Mouse (Mus musculus) splenic B cell, adult 2 months (primary cell): Measurements from ENCODE around the gene Shisa9.

Experiments
- DNase-seq: peaks from one replicate; pipeline ENCODE4 v3.0.0-alpha.2; 2011; ENCODE audit warnings: low read depth, low spot score
- H3K27me3 ChIP-seq: 2 replicates; pipeline ENCODE4 v1.6.1; 2012; ENCODE audit warnings: mild to moderate bottlenecking, low read length, moderate library complexity, mixed read lengths; ENCODE audit not compliant: control insufficient read depth, poor library complexity, insufficient read depth, severe bottlenecking
- H3K36me3 ChIP-seq: 2 replicates; pipeline ENCODE4 v1.6.1; 2012; ENCODE audit warnings: mild to moderate bottlenecking, low read length, moderate library complexity, mixed read lengths; ENCODE audit not compliant: control insufficient read depth, poor library complexity, insufficient read depth, severe bottlenecking

Shisa9 gene

DNA sequence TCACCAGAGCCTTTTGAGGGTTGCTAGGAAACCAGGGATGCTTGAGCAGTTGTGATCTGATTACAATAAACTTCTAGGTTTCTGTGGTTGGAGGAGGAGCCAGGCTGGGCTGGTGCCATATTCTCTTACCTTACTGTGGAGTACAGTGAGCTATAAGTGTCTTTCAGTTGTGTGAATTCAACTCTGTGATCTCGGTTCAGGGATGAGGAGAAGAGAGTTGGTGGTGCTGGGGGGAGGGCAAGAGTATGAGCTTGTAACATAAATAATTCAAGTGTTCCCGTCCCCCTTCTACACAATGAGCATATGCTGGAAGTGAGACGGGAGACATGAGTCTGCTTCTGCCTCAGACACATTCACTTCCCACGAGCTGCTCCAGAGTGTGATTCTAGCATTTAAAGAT is 30.6 kb downstream of the Shisa9 start:
- no peaks in the 10 kb centered on the region for H3K27me3 ChIP-seq
- H3K36me3 ChIP-seq: no peaks in the 10 kb centered on the region
- DNase-seq: no peak

DNA sequence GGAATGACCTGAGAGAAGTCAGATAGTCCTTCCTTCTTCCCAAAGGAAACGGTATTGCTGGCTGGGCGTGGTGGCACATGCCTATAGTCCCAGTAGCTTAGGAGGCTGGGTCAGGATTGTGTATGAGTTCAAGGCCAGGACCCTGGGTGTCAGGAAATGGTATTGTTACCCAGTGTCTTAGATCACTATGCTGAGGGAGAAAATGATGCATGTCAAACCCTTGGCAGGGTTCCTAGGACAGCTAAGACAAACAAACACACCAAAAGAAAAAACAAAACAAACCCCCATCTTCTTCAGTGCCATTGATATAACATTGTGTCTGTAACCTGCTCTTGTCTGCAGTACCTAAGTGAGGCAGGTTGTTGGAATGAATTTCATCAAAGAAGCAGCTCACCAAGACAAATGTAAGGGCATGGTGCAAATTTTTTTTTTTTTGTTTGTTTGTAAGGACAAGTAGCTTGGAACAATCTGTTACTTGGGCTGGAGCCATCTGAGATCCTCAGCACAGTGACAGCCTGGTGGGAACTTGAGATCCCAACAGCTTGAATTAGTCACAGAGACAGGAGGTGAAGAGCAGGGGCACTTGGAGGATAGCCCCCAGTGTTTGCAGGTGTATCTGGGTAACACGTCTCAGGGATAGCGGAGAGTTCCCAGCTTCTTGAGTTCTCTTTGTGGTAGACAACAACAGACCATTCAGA is 34.2 kb downstream of the Shisa9 start:
- Histone ChIP-seq H3K36me3 (no peaks in the 10 kb centered on the region), H3K27me3 (no peaks in the 10 kb centered on the region)
- no peak for DNase-seq

DNA sequence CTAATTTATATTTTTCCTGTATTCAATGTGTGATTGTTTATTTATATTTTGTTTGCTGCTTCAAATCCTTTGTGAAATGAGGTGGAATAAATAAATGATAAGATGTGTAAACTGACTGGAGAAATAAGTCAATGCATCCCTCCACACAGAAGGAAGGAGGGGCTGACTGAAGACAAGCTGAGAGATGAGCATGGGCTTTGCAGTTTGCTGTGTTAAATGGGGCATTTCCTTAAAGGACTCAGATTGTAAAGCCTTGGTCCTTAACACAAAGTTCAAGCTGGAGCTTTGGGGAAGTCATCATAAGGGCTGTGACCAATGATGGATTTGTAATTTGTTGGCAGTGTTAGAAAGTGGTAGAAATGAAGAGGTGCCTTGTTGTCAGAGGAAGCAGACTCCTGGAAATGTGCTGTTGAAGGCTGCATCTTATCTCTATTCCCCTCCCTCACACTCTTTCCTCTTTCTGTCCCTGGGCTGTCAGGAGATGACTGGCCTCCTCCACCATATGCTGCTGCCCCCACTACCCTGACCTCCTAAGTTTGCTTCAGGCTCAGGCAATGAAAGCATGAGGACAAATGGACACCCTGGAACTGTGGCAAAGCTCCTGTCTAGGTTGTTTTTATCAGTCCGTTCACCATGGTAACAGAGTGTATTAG is 36.3 kb downstream of the Shisa9 start:
- H3K36me3 ChIP-seq: no peaks in the 10 kb centered on the region
- DNase-seq: no peak
- no peaks in the 10 kb centered on the region for H3K27me3 ChIP-seq

DNA sequence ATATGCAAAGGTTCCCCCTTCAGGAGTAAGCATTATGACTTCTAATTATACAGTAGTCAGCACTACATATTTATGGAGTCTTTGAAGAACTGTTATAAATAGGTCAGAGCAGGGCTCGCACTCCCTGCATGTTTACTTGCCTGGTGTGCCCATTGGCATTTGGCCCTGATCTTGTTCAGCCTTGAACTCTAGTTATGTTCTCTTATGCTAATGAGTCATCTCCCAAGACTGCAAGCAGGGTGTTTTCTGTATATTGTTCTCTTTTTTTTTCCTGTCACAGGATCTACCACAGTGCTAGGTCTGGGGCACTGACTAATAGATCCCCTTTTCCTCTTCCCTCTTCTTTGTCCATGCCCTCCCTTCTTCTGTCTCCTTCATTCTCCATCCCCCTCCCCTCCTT is 48.5 kb downstream of the Shisa9 start:
- Histone ChIP-seq H3K27me3 (no peaks in the 10 kb centered on the region), H3K36me3 (no peaks in the 10 kb centered on the region)
- DNase-seq: no peak

DNA sequence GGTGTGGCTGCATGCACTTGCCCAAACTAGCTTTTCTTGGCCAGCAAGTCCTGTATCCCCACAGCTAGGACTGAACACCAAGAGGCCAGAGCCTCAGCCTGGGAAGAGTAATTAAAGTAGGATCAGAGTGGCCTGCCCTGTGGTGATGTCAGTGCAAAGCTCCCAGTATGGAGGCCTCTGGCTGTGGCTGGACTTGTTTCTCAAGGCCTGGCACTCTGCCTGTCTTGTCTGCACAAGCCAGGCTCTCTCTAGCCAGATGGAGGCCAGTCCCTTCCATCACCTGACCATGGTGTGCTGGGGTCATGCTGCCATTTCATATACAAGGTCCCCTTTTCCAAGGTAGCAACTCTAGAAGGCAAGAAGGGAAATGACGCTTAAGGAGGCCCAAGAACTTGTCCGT is 51.0 kb downstream of the Shisa9 start:
- Histone ChIP-seq H3K36me3 (no peaks in the 10 kb centered on the region), H3K27me3 (no peaks in the 10 kb centered on the region)
- no peak for DNase-seq

DNA sequence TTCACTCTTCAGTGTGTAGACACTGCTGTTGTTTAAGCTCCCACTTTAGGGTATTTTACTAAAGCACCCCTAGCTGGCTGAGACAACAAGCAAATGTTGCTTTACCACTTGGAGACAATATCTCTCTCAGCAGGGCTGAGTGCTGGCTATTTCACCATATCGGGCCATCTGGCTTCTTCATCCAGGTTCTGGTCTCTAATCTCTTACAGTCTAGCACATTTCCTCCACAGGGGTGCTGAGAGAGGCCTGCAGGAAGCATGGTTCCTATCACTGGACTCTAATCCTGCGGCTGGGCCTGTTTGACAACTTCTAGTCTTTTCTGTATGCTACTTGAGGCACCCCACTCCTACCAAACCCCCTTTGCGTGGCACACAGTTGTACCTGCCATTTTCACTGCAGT is 51.7 kb downstream of the Shisa9 start:
- Histone ChIP-seq H3K27me3 (no peaks in the 10 kb centered on the region), H3K36me3 (no peaks in the 10 kb centered on the region)

DNA sequence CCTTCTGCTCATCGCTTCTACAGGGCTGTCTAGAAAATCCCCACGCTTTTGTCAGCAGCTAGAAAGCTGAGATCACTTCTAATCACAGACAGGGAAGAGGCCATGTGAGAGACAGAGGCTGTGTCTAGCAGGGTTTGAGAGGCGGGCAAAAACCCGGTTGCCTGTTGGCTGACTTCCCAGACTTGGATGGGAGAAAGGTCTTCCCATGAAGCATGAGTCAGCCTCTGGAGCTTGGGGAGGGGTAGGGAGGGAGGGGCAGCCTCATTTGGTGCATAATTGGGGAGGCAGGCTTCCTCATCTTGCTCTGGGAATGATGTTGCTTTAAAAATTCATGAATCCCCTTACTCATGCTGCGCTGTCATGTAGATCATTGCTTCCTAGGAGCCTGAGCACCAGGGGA is 57.0 kb downstream of the Shisa9 start:
- no peak for DNase-seq
- Histone ChIP-seq H3K36me3 (no peaks in the 10 kb centered on the region), H3K27me3 (no peaks in the 10 kb centered on the region)

More for the DNA sequence above, 51.7 kb downstream of the Shisa9 start:
- DNase-seq: no peak

DNA sequence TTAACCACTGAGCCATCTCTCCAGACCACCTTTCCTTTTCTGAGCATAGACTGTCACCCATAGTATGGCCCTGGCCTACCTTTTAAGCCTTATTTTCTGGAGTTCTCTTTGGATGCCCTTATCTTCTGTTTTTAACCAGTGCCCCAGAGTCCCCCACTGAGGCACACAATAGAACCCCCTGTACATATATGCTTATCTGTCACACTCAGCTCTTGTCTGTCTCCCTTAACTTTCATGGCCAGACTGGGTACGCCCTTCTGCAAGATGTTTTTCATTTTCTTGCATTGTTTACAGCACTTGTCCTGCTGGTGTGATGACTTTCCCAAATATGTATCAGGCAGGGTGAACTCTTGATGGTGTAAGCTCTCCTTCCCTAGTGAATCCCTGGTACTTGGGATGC is 68.1 kb downstream of the Shisa9 start:
- Histone ChIP-seq H3K36me3 (no peaks in the 10 kb centered on the region), H3K27me3 (no peaks in the 10 kb centered on the region)
- no peak for DNase-seq

DNA sequence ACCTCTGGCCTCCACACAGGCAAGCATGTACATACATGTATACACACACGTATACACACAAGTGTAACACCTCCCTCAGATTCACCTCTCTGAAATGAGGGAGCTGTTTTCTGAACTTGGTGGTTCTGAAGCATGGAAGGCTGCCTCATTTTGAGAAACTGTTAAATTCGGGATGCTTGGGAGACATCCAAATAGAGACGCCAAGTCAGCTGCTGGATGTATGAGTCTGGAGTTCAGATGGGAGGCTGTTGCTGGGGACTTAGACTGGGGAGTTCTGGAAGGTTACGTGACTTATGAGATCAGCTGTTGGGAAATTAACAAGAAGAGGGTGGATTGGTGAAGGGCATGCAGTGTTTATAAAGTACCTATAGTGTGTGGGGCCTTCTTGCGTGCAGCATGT is 88.7 kb downstream of the Shisa9 start:
- H3K27me3 ChIP-seq: no peaks in the 10 kb centered on the region
- no peaks in the 10 kb centered on the region for H3K36me3 ChIP-seq
- no peak for DNase-seq

DNA sequence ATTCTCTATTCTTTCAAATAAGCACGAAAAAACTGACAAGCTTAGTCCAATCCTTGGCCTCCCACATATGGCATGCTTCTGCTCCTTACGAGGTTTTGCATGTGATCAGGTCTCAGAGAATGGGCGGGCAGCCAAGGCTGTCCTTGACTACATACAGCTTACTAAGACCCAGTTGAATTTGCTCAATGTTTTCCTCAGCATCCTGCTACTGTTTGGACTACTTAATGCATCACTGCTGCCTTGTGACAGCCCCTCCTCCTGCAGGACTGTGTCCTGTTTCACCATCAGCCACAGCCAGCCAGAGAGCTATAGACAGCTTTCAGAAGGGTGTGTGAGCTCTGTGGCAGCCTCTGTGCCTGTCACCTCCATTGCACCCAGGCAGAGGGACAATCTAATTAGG is 92.4 kb downstream of the Shisa9 start:
- Histone ChIP-seq H3K36me3 (no peaks in the 10 kb centered on the region), H3K27me3 (no peaks in the 10 kb centered on the region)
- DNase-seq: no peak

DNA sequence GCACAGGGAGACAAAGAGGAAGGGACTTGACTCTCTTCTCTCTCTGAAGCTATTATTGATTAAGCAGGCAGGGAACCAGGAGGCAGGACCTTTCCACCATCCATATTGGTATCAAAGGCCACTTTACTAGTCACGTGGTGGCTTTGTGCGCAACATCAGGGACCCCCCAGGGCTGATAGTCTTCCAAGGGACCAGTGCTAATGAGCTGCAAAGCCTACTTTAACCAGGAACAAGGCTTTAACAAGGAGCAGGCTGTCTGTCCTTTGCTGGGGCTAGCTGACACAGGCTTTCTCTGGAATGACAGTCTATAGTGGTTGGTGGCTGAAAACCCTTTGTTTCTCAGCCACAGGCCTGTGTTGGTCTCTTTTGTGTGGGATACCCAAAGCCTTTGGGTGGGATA is 92.8 kb downstream of the Shisa9 start:
- no peaks in the 10 kb centered on the region for H3K36me3 ChIP-seq
- DNase-seq: no peak
- H3K27me3 ChIP-seq: no peaks in the 10 kb centered on the region

DNA sequence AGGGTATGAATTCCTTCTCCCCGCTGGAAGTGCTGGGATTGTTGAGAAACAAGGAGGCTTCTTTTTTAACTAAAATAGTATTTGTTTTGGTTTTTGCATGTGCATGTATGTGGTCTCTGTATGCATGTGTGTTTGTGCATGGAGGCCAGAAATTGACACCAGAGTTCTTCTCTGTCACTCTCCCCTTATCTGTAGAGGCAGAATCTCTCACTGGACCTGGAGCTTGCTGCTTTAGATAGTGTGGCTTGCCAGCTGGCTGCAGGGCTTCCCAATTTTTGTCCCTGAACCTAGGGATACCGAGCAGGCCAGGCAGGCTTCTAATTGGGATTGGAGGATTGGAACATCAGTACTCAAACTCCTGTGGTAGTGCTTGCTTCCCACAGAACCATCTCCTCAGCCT is 99.2 kb downstream of the Shisa9 start:
- H3K36me3 ChIP-seq: no peaks in the 10 kb centered on the region
- H3K27me3 ChIP-seq: no peaks in the 10 kb centered on the region
- no peak for DNase-seq

DNA sequence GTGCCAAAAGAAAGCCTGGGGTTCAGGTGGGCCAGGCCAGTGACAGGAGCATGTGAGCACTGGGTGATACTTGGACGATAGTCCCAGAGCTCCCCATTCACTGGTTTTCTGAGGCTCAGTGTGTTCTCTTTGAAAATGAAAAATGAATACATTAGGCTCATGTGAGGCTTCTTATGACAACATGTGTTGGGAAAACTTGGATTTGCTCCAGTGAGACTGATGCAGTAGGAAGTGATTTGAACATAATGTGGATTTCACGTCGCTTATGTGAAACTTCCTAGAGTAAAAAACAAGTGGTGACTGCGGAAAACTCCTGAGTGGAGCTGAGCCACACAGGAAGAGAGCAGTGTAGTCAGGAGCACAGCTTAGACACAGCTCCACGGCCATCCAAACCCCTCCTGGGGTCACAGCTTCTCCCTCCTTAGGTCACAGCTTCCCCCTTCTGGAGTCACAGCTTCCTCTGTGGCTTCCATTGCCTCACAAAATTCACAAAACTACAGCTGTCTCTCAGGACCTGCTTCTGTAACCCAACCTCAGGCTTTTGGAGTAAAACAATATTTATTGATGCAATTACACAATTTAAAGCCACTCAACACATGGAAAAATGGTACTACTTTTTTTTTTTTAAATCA is 106.8 kb downstream of the Shisa9 start:
- Histone ChIP-seq H3K27me3 (no peaks in the 10 kb centered on the region), H3K36me3 (no peaks in the 10 kb centered on the region)
- no peak for DNase-seq

DNA sequence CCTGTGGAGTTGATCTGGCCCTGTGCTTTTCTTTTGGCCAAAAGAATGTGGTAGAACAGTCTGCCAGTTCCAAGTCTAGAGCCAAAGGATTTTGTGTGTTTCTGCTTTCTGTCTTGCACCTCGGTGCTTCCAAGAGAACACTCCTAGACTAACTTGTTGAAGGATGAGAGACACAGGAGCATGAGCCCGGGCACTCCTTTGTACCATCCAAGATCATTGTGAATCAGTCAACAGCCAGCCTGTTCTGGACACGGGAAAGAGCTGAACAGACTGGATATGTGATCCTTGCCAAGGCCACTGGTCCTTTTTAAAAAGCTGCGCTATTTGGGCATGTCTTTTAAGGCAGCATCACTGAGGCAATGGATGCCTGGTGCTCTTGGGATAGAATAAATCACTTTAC is 109.3 kb downstream of the Shisa9 start:
- Histone ChIP-seq H3K27me3 (no peaks in the 10 kb centered on the region), H3K36me3 (no peaks in the 10 kb centered on the region)

DNA sequence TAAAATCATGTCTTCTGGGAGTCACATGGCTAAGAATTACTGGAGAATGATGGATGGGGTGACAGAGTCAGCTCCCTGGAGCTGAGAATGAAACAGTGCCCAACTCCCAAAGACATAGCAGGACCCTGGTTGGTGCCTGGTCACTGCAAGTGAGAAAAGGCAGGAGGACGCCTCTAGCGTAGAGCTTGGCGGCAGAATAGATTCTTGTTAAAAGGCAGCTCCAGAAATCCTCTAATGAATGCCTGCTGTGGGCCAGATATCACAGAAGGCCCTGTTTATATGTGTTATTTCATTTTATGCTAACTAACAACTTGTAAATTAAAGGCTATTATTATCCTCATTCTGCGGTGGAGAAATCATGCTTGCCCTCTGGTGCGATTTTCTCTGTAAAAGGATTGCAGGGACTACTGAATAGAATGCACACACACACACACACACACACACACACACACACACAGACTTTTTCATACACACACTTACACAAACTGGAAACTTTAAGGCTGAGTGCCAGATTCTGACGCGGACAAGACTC is 110.9 kb downstream of the Shisa9 start:
- Histone ChIP-seq H3K36me3 (no peaks in the 10 kb centered on the region), H3K27me3 (no peaks in the 10 kb centered on the region)
- no peak for DNase-seq

More for the DNA sequence above, 109.3 kb downstream of the Shisa9 start:
- no peak for DNase-seq
